Mouse (Mus musculus): ENCODE data around the gene Gpsm1.
A peak's percentile ranks its signal among the peaks of the same experiment; 100 is the strongest.

The Gpsm1 gene

GRCm38 (mm10) chr2:26315072-26315924, at the start of gene Gpsm1:
Gpsm1 (plus strand) TSS chr2:26315515.
- peak; percentile 73 for DNase-seq (ENCODE audit: low spot score)

- no peak for DNase-seq (ENCODE audit: low spot score)
Observed at GRCm38 (mm10) chr2:26266066-26266742, 49.1 kb upstream of the Gpsm1 start.

GRCm38 (mm10) chr2:26268216-26268615, 47.1 kb upstream of the Gpsm1 start:
- DNase-seq (ENCODE audit: low spot score), result no peak

GRCm38 (mm10) chr2:26273611-26274010, 41.7 kb upstream of the Gpsm1 start:
- peak; percentile 55 for DNase-seq (ENCODE audit: low spot score)

GRCm38 (mm10) chr2:26279712-26280111, 35.6 kb upstream of the Gpsm1 start:
- DNase-seq (ENCODE audit: low spot score), result no peak

- no peak for DNase-seq (ENCODE audit: low spot score)
Observed at GRCm38 (mm10) chr2:26280594-26280993, 34.7 kb upstream of the Gpsm1 start.

GRCm38 (mm10) chr2:26285804-26286203, 29.5 kb upstream of the Gpsm1 start:
- no peak for DNase-seq (ENCODE audit: low spot score)

- DNase-seq (ENCODE audit: low spot score), result no peak
Observed at GRCm38 (mm10) chr2:26286391-26286790, 28.9 kb upstream of the Gpsm1 start.

- DNase-seq (ENCODE audit: low spot score), result no peak
Observed at GRCm38 (mm10) chr2:26290133-26290532, 25.2 kb upstream of the Gpsm1 start.

- DNase-seq (ENCODE audit: low spot score), result no peak
Observed at GRCm38 (mm10) chr2:26294457-26294856, 20.9 kb upstream of the Gpsm1 start, which contains the start of gene Ccdc187. Ccdc187 (minus strand) TSS chr2:26294557.

- no peak for DNase-seq (ENCODE audit: low spot score)
Observed at GRCm38 (mm10) chr2:26296606-26297195, 18.6 kb upstream of the Gpsm1 start.

- no peak for DNase-seq (ENCODE audit: low spot score)
Observed at GRCm38 (mm10) chr2:26298208-26298855, 17.0 kb upstream of the Gpsm1 start.

GRCm38 (mm10) chr2:26298856-26299230, 16.5 kb upstream of the Gpsm1 start:
- no peak for DNase-seq (ENCODE audit: low spot score)

- DNase-seq (ENCODE audit: low spot score), result no peak
Observed at GRCm38 (mm10) chr2:26299336-26299735, 16.0 kb upstream of the Gpsm1 start.

- no peak for DNase-seq (ENCODE audit: low spot score)
Observed at GRCm38 (mm10) chr2:26300161-26300807, 15.0 kb upstream of the Gpsm1 start.

GRCm38 (mm10) chr2:26300808-26301174, 14.5 kb upstream of the Gpsm1 start:
- peak; percentile 82 for DNase-seq (ENCODE audit: low spot score)

GRCm38 (mm10) chr2:26302005-26302503, 13.3 kb upstream of the Gpsm1 start:
- no peak for DNase-seq (ENCODE audit: low spot score)

GRCm38 (mm10) chr2:26304711-26305110, 10.6 kb upstream of the Gpsm1 start:
- no peak for DNase-seq (ENCODE audit: low spot score)

- no peak for DNase-seq (ENCODE audit: low spot score)
Observed at GRCm38 (mm10) chr2:26305555-26305954, 9.8 kb upstream of the Gpsm1 start.

GRCm38 (mm10) chr2:26306702-26307101, 8.6 kb upstream of the Gpsm1 start:
- DNase-seq (ENCODE audit: low spot score), result no peak

GRCm38 (mm10) chr2:26309739-26310138, 5.6 kb upstream of the Gpsm1 start:
- no peak for DNase-seq (ENCODE audit: low spot score)

- no peak for DNase-seq (ENCODE audit: low spot score)
Observed at GRCm38 (mm10) chr2:26311936-26312335, 3.4 kb upstream of the Gpsm1 start.
